23 mouse cellular contexts compared by ENCODE assay signal in genomic region chr10:45710848-45711247, GRCm38 (mm10).
DNase-seq lines count a peak whose midpoint lies in the region; ATAC-seq and TF ChIP-seq lines count a peak whose summit lies in the region.
"Had no signal": no experiment of that assay in that cellular context is flagged by ENCODE, and none has a peak within 500 bp of the region (broad histone marks: within the 10 kb centered on the region; RNA-seq: fewer than 3 reads in every experiment).

No protein-coding gene starts in this region.

- H3K4me1 ChIP-seq in lung, embryonic 14.5 days (ENCODE audit: insufficient read depth), result no peaks in the 10 kb centered on the region
- H3K4me1 ChIP-seq in midbrain, embryonic 15.5 days, result no peaks in the 10 kb centered on the region
- H3K4me1 ChIP-seq: embryonic facial prominence, embryonic 12.5 days; limb, embryonic 15.5 days; liver, embryonic 15.5 days; megakaryocyte, embryonic 14.5 days had no signal

- 72% methylated on average over 3 of the region's 3 CpGs for WGBS in lung, embryonic 14.5 days
- WGBS in midbrain, embryonic 15.5 days, result 61% methylated on average over 3 of the region's 3 CpGs

- H3K9me3 ChIP-seq in lung, embryonic 14.5 days (ENCODE audit: low read depth, low read length), result no peaks in the 10 kb centered on the region
- H3K9me3 ChIP-seq in midbrain, embryonic 15.5 days, result no peaks in the 10 kb centered on the region
- H3K9me3 ChIP-seq: embryonic facial prominence, embryonic 12.5 days; G1E; heart, embryonic 15.5 days; limb, embryonic 15.5 days; liver, embryonic 15.5 days; megakaryocyte, embryonic 14.5 days had no signal

- no peak overlapping the region for H3K4me3 ChIP-seq in lung, embryonic 14.5 days (ENCODE audit: low read depth, low read length)
- H3K4me3 ChIP-seq in midbrain, embryonic 15.5 days, result no peak overlapping the region
- H3K4me3 ChIP-seq: embryonic facial prominence, embryonic 12.5 days; heart, adult 2 months; heart, embryonic 15.5 days; layer of hippocampus, adult 2 months; limb, embryonic 15.5 days; liver, embryonic 15.5 days; megakaryocyte, embryonic 14.5 days had no signal

- H3K27ac ChIP-seq in lung, embryonic 14.5 days (ENCODE audit: low read depth), result no peak overlapping the region
- peak overlapping the region; percentile 38 for H3K27ac ChIP-seq in midbrain, embryonic 15.5 days
- H3K27ac ChIP-seq: embryonic facial prominence, embryonic 12.5 days; heart, adult 2 months; heart, embryonic 15.5 days; layer of hippocampus, adult 2 months; limb, embryonic 15.5 days; liver, embryonic 15.5 days; stomach, postnatal 0 days had no signal

- no peaks in the 10 kb centered on the region for H3K27me3 ChIP-seq in lung, embryonic 14.5 days (ENCODE audit: insufficient read depth, low read length)
- H3K27me3 ChIP-seq in midbrain, embryonic 15.5 days (replicated peaks), result no peaks in the 10 kb centered on the region
- H3K27me3 ChIP-seq: embryonic facial prominence, embryonic 12.5 days; heart, embryonic 15.5 days; limb, embryonic 15.5 days; liver, embryonic 15.5 days; megakaryocyte, embryonic 14.5 days had no signal

- H3K4me2 ChIP-seq in lung, embryonic 14.5 days, result no peak overlapping the region
- no peak overlapping the region for H3K4me2 ChIP-seq in midbrain, embryonic 15.5 days
- H3K4me2 ChIP-seq: embryonic facial prominence, embryonic 12.5 days; heart, embryonic 15.5 days; limb, embryonic 15.5 days; liver, embryonic 15.5 days had no signal

- no peak for TF ChIP-seq CTCF in lung, embryonic 14.5 days (IDR thresholded peaks at IDR 0.05; ENCODE audit: low read depth)
- no peak for TF ChIP-seq CTCF in brain, embryonic 14.5 days (IDR thresholded peaks at IDR 0.05; ENCODE audit: borderline replicate concordance, extremely low read depth, insufficient read depth, insufficient read length)

- TF ChIP-seq POLR2A in brain, embryonic 14.5 days (IDR thresholded peaks at IDR 0.05; ENCODE audit: borderline replicate concordance, extremely low read depth, insufficient read depth, insufficient read length, poor library complexity, severe bottlenecking), result no peak

- peak; percentile 31 for DNase-seq in lung, embryonic 14.5 days
- no peak for DNase-seq in lung, postnatal 10 days
- peak; percentile 5 for DNase-seq in brain, embryonic 14.5 days (ENCODE audit: low read depth)
- no peak for DNase-seq in ovary, postnatal 36 days (ENCODE audit: low spot score)
- DNase-seq in urinary bladder, adult 18-20 months (ENCODE audit: low spot score in 2 of 2), result no peak
- DNase-seq: adrenal gland, adult 2 months; cerebellum, adult 9-10 months; gastrocnemius, postnatal 14 days; heart, adult 2 months; kidney, adult 8-10 months; kidney, postnatal 14 days; layer of hippocampus, postnatal 36 days had no signal

- peaks cover 8% of the 10 kb centered on the region; the same call in 1 of the 2 replicates for H3K36me3 ChIP-seq in lung, embryonic 14.5 days (ENCODE audit: insufficient read depth)
- H3K36me3 ChIP-seq in midbrain, embryonic 15.5 days (replicated peaks), result no peaks in the 10 kb centered on the region
- H3K36me3 ChIP-seq: heart, embryonic 15.5 days had no signal

- ATAC-seq in lung, embryonic 14.5 days (ENCODE audit: insufficient read depth), result no peak
- peak; percentile 39 for ATAC-seq in CD4-positive, CD25-positive, alpha-beta regulatory T cell, adult 4 months
- ATAC-seq in midbrain, embryonic 15.5 days (replicated peaks), result peak; percentile 35
- ATAC-seq: lung, postnatal 0 days had no signal

- no peak overlapping the region for H3K9ac ChIP-seq in lung, embryonic 14.5 days
- H3K9ac ChIP-seq in midbrain, embryonic 15.5 days, result no peak overlapping the region
- H3K9ac ChIP-seq: embryonic facial prominence, embryonic 12.5 days; heart, embryonic 15.5 days; limb, embryonic 15.5 days; liver, embryonic 15.5 days had no signal

Comparison
In these comparisons a context has a peak if more than half of its experiments do, and no peak if none do; other contexts are left out.
1. DNase-seq: peak in lung, embryonic 14.5 days (single experiment) and brain, embryonic 14.5 days (single experiment); none in lung, postnatal 10 days (single experiment), ovary, postnatal 36 days (single experiment) and urinary bladder, adult 18-20 months (0 of 2).